Mouse (Mus musculus): ENCODE measurements at regions not wholly inside any gene's neighbourhood (a gene's known extent, or its start where the extent isn't known, plus 50 kb on each side); places are given as distances from the start of the nearest gene placed in this dataset.
A peak's percentile ranks its signal among the peaks of the same experiment; 100 is the strongest.

- no peaks in the 10 kb centered on the region for H3K9me3 ChIP-seq
- H3K4me2 ChIP-seq = no peak overlapping the region
- H3K27ac ChIP-seq = peak overlapping the region; percentile 81
- peak; percentile 35; the same call in 1 of the 2 replicates for ATAC-seq (replicated peaks)
- H3K36me3 ChIP-seq (replicated peaks) = no peaks in the 10 kb centered on the region
- no peak overlapping the region for H3K9ac ChIP-seq
- H3K4me1 ChIP-seq = peaks cover 16% of the 10 kb centered on the region
- no peak overlapping the region for H3K4me3 ChIP-seq
- WGBS = 38% methylated on average over 5 of the region's 5 CpGs
- no peaks in the 10 kb centered on the region for H3K27me3 ChIP-seq (replicated peaks)
These were observed 112.5 kb downstream of the Atp6v1g3 start for GRCm38 (mm10) chr1:138386001-138386400.

- Histone ChIP-seq H3K9me3 (no peaks in the 10 kb centered on the region), H3K27ac (no peak overlapping the region), H3K36me3 (replicated peaks) (no peaks in the 10 kb centered on the region), H3K27me3 (replicated peaks) (no peaks in the 10 kb centered on the region), H3K9ac (no peak overlapping the region), H3K4me2 (no peak overlapping the region), H3K4me1 (peaks cover 16% of the 10 kb centered on the region), H3K4me3 (no peak overlapping the region)
- ATAC-seq (replicated peaks) = no peak
- WGBS = 83% methylated on average over 8 of the region's 8 CpGs
These were observed 115.1 kb downstream of the Atp6v1g3 start for GRCm38 (mm10) chr1:138388634-138389033.

- 10% methylated on average over 1 of the region's 1 CpGs for WGBS
- ATAC-seq (replicated peaks) = no peak
- Histone ChIP-seq H3K9me3 (no peaks in the 10 kb centered on the region), H3K9ac (no peak overlapping the region), H3K4me3 (no peak overlapping the region), H3K36me3 (replicated peaks) (no peaks in the 10 kb centered on the region), H3K4me2 (no peak overlapping the region), H3K27me3 (replicated peaks) (no peaks in the 10 kb centered on the region), H3K4me1 (peaks cover 16% of the 10 kb centered on the region), H3K27ac (no peak overlapping the region)
These were observed 116.1 kb downstream of the Atp6v1g3 start for GRCm38 (mm10) chr1:138389676-138390075.

- no peak overlapping the region for H3K27ac ChIP-seq
- no peaks in the 10 kb centered on the region for H3K36me3 ChIP-seq (replicated peaks)
- 73% methylated on average over 3 of the region's 3 CpGs for WGBS
- no peak overlapping the region for H3K4me3 ChIP-seq
- no peak overlapping the region for H3K9ac ChIP-seq
- no peaks in the 10 kb centered on the region for H3K9me3 ChIP-seq
- peaks cover 6% of the 10 kb centered on the region; the same call in 1 of the 2 replicates for H3K4me1 ChIP-seq
- ATAC-seq (replicated peaks) = no peak
- no peak overlapping the region for H3K4me2 ChIP-seq
- H3K27me3 ChIP-seq (replicated peaks) = no peaks in the 10 kb centered on the region
These were observed 145.1 kb downstream of the Atp6v1g3 start for GRCm38 (mm10) chr1:138418610-138419009.

DNA sequence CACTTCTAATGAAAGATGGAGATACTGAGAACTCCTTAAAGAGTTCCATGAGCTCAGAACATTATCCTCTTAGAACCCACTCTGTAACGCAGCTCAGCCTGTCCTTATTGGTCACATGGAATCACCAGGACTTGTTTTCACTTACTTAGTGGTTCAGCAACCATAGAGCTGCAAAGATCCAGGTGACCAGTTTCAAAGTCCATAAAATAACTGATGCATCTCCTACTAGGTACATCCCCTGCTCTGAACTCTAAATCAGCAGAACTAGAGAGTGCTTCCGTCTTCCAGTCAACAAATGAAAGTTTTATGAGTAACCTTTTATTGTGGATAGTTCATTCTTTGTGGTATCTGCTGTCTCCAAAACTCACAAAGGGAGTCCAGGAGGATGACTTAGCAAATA, 153.9 kb downstream of the Atp6v1g3 start:
- Histone ChIP-seq H3K4me3 (no peak overlapping the region), H3K27me3 (replicated peaks) (no peaks in the 10 kb centered on the region), H3K36me3 (replicated peaks) (no peaks in the 10 kb centered on the region), H3K4me2 (no peak overlapping the region), H3K27ac (no peak overlapping the region), H3K9ac (no peak overlapping the region), H3K4me1 (no peaks in the 10 kb centered on the region), H3K9me3 (no peaks in the 10 kb centered on the region)
- 90% methylated on average over 2 of the region's 2 CpGs for WGBS
- no peak for ATAC-seq (replicated peaks)

Data from midbrain, embryonic 15.5 days (tissue).